Mouse (Mus musculus) monocyte, adult 5-6 weeks (primary cell): ENCODE data around the gene Zfp91. TPM values are rescaled to one million over a fixed set of nuclear protein-coding genes. Genes with fewer than 3 reads are reported as not detected.
"Not testable (repeated sequence)": the region's sequence is repeated elsewhere in the genome, so short reads cannot be mapped to it uniquely, and the experiment has no call there.

Experiments
- ATAC-seq: fragments of 153-309, 156-312 bp; replicated peaks from 2 replicates; pipeline ENCODE4 v1.8.0; 2017; ENCODE audit warnings: mild to moderate bottlenecking; ENCODE audit not compliant: low TSS enrichment, insufficient number of reproducible peaks, severe bottlenecking, poor library complexity, low FRiP score
- total RNA-seq: library from RNA; stranded (forward); fragments of 200-1000, 200-491, 200-594 nt; gene quantifications from 3 replicates; pipeline ENCODE4 v1.2.3, GENCODE M21; 2017

Gene Zfp91
- total RNA-seq, 1 experiment from 2014 or later, result 106 TPM

- ATAC-seq, result peak; percentile 42
Measured at GRCm38 (mm10) chr19:12796328-12796931, 504 bp upstream of the Zfp91 start.

- no peak for ATAC-seq
Measured at GRCm38 (mm10) chr19:12795110-12795509, 816 bp downstream of the Zfp91 start.

GRCm38 (mm10) chr19:12794056-12795044, 1.6 kb downstream of the Zfp91 start:
- ATAC-seq, result peak; percentile 45

GRCm38 (mm10) chr19:12792374-12792773, 3.6 kb downstream of the Zfp91 start:
- no peak for ATAC-seq

- ATAC-seq, result no peak
Measured at GRCm38 (mm10) chr19:12787721-12788120, 8.2 kb downstream of the Zfp91 start.

GRCm38 (mm10) chr19:12786803-12787395, 9.0 kb downstream of the Zfp91 start:
- ATAC-seq, result no peak

GRCm38 (mm10) chr19:12780437-12780836, 15.5 kb downstream of the Zfp91 start:
- no peak for ATAC-seq

- no peak for ATAC-seq
Measured at GRCm38 (mm10) chr19:12770888-12771287, 25.0 kb downstream of the Zfp91 start.

GRCm38 (mm10) chr19:12765308-12765707, 30.6 kb downstream of the Zfp91 start, which contains the start of gene Cntf:
Cntf (minus strand) TSS chr19:12765632.
- no peak for ATAC-seq

- ATAC-seq, result no peak
Measured at GRCm38 (mm10) chr19:12762212-12763130, 33.5 kb downstream of the Zfp91 start.

GRCm38 (mm10) chr19:12759656-12760055, 36.3 kb downstream of the Zfp91 start:
- no peak for ATAC-seq

GRCm38 (mm10) chr19:12758936-12759478, 36.9 kb downstream of the Zfp91 start:
- ATAC-seq, result no peak

- no peak for ATAC-seq
Measured at GRCm38 (mm10) chr19:12756286-12756685, 39.6 kb downstream of the Zfp91 start.

- no peak for ATAC-seq
Measured at GRCm38 (mm10) chr19:12731950-12732349, 64.0 kb downstream of the Zfp91 start.

GRCm38 (mm10) chr19:12731036-12731435, 64.9 kb downstream of the Zfp91 start:
- no peak for ATAC-seq

GRCm38 (mm10) chr19:12725851-12726250, 70.1 kb downstream of the Zfp91 start:
- ATAC-seq, result no peak

GRCm38 (mm10) chr19:12722308-12722707, 73.6 kb downstream of the Zfp91 start:
- ATAC-seq, result no peak

- not testable (repeated sequence) for ATAC-seq
Measured at GRCm38 (mm10) chr19:12721596-12721995, 74.3 kb downstream of the Zfp91 start.
